Mouse (Mus musculus): Measurements from ENCODE around the gene Sct.
"Not testable (repeated sequence)": the region's sequence is repeated elsewhere in the genome, so short reads cannot be mapped to it uniquely, and the experiment has no call there.

The Sct gene

GRCm38 (mm10) chr7:141291921-141292582 is 13.1 kb upstream of the Sct start, which contains the start of gene Drd4:
Drd4 (plus strand) TSS chr7:141292006.
- no peak for DNase-seq (ENCODE audit: inconsistent age in 2 of 2, low spot score in 1 of 2)

- DNase-seq (ENCODE audit: inconsistent age in 2 of 2, low spot score in 1 of 2), result no peak
Measured at GRCm38 (mm10) chr7:141288042-141288441, 9.1 kb upstream of the Sct start.

- no peak for DNase-seq (ENCODE audit: inconsistent age in 2 of 2, low spot score in 1 of 2)
Measured at GRCm38 (mm10) chr7:141282756-141283155, 3.8 kb upstream of the Sct start.

GRCm38 (mm10) chr7:141281442-141281841 is 2.5 kb upstream of the Sct start:
- no peak for DNase-seq (ENCODE audit: inconsistent age in 2 of 2, low spot score in 1 of 2)

GRCm38 (mm10) chr7:141277701-141278678 is 943 bp downstream of the Sct start:
- no peak for DNase-seq (ENCODE audit: inconsistent age in 2 of 2, low spot score in 1 of 2)

GRCm38 (mm10) chr7:141276546-141276945 is 2.4 kb downstream of the Sct start, which contains the start of gene Cdhr5:
Cdhr5 (minus strand) TSS chr7:141276786.
- peak in 1 of 2 experiments; percentile 50 for DNase-seq (ENCODE audit: inconsistent age in 2 of 2, low spot score in 1 of 2)

- DNase-seq (ENCODE audit: inconsistent age in 2 of 2, low spot score in 1 of 2), result no peak
Measured at GRCm38 (mm10) chr7:141275356-141275755, 3.6 kb downstream of the Sct start.

GRCm38 (mm10) chr7:141270631-141271030 is 8.3 kb downstream of the Sct start:
- no peak for DNase-seq (ENCODE audit: inconsistent age in 2 of 2, low spot score in 1 of 2)

GRCm38 (mm10) chr7:141269273-141269545 is 9.7 kb downstream of the Sct start:
- no peak for DNase-seq (ENCODE audit: inconsistent age in 2 of 2, low spot score in 1 of 2)

GRCm38 (mm10) chr7:141268466-141269272 is 10.3 kb downstream of the Sct start:
- DNase-seq (ENCODE audit: inconsistent age in 2 of 2, low spot score in 1 of 2), result no peak

- DNase-seq (ENCODE audit: inconsistent age in 2 of 2, low spot score in 1 of 2), result peak; percentile 79 to 92
Measured at GRCm38 (mm10) chr7:141265739-141266561, 13.0 kb downstream of the Sct start, which contains the start of gene Irf7. Irf7 (minus strand) TSS chr7:141266481.

- DNase-seq (ENCODE audit: inconsistent age in 2 of 2, low spot score in 1 of 2), result peak in 1 of 2 experiments; percentile 65
Measured at GRCm38 (mm10) chr7:141265411-141265738, 13.6 kb downstream of the Sct start.

GRCm38 (mm10) chr7:141264761-141265410 is 14.0 kb downstream of the Sct start:
- peak; percentile 67 to 79 for DNase-seq (ENCODE audit: inconsistent age in 2 of 2, low spot score in 1 of 2)

- no peak for DNase-seq (ENCODE audit: inconsistent age in 2 of 2, low spot score in 1 of 2)
Measured at GRCm38 (mm10) chr7:141264041-141264700, 14.8 kb downstream of the Sct start.

- no peak for DNase-seq (ENCODE audit: inconsistent age in 2 of 2, low spot score in 1 of 2)
Measured at GRCm38 (mm10) chr7:141263640-141264039, 15.3 kb downstream of the Sct start.

- DNase-seq (ENCODE audit: inconsistent age in 2 of 2, low spot score in 1 of 2), result peak in 1 of 2 experiments; percentile 61
Measured at GRCm38 (mm10) chr7:141261480-141261879, 17.5 kb downstream of the Sct start.

GRCm38 (mm10) chr7:141256159-141256558 is 22.8 kb downstream of the Sct start:
- no peak for DNase-seq (ENCODE audit: inconsistent age in 2 of 2, low spot score in 1 of 2)

GRCm38 (mm10) chr7:141250486-141250885 is 28.4 kb downstream of the Sct start:
- DNase-seq (ENCODE audit: inconsistent age in 2 of 2, low spot score in 1 of 2), result not testable (repeated sequence)

- no peak for DNase-seq (ENCODE audit: inconsistent age in 2 of 2, low spot score in 1 of 2)
Measured at GRCm38 (mm10) chr7:141231551-141231950, 47.4 kb downstream of the Sct start.

Measured in adrenal gland, adult (tissue).